Mouse (Mus musculus): ENCODE data around the gene Armh3. TPM values are rescaled to one million over a fixed set of nuclear protein-coding genes. Genes with fewer than 3 reads are reported as not detected.

Gene Armh3
- total RNA-seq, 1 experiment = 8.0 TPM

DNA sequence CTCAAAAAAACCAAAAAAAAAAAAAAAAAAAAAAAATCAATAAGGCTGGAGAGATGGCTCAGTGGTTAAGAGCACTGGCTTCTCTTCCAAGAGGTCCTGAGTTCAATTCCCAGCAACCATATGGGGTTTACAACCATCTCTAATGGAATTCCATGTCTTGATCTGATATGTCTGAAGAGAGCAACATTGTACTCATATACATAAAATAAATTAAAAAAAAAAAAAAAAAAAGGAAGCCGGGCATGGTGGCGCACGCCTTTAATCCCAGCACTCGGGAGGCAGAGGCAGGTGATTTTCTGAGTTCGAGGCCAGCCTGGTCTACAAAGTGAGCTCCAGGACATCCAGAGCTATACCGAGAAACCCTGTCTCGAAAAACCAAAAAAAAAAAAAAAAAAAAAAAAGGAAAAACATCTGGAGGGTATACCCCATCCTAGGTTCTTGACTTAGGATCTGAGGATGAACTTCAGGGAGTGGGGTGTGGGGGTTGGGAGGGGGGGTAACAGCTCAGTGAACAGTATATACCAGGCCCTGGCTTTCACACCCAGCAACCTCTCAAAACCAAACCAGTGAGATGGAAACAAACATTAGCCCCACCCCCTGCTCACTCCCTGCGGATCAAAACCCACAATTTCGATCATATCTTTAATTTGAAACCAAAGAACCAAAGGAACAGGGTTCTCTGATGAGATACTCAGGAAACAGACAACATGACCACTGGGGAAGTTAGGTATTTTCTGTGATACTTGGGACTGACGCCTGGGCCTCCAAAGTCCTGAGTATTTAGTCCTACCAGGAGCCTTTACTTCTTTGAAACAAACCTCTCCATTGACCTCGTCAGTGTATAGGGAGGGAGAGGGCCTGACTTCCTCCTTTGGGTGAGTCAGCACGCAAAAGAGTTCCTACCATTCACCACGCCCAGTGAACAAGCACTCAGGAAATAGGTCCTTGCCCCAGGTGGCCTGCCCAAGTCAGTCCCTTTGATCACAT is 208.1 kb downstream of the Armh3 start:
- TF ChIP-seq MAFK (IDR thresholded peaks at IDR 0.05; ENCODE audit: insufficient read depth, low read depth, low read length) = 0 out of 2 replicates have a peak, but pooled peaks have one; percentile 51
- no peak for TF ChIP-seq ZC3H11A (IDR thresholded peaks at IDR 0.05; ENCODE audit: borderline replicate concordance, low read depth, low read length)
- Histone ChIP-seq H3K4me1 (ENCODE audit: control insufficient read depth in 2 of 2, insufficient read depth in 2 of 2, low read length in 2 of 2, poor library complexity in 1 of 2) (peaks cover 2 to 10% of the 10 kb centered on the region in 2 experiments; a peak in 2 of 4 replicates), H3K4me3 (ENCODE audit: insufficient read depth in 1 of 2, low read depth in 1 of 2, low read length in 2 of 2, poor library complexity in 1 of 2, severe bottlenecking in 1 of 2) (no peak overlapping the region), H3K9me3 (ENCODE audit: control insufficient read depth, insufficient read depth, low read depth, low read length) (no peaks in the 10 kb centered on the region), H3K36me3 (ENCODE audit: control insufficient read depth, insufficient read depth, low read length, poor library complexity, severe bottlenecking) (no peaks in the 10 kb centered on the region), H3K9ac (ENCODE audit: insufficient read depth, low read depth, low read length, poor library complexity, severe bottlenecking) (no peak overlapping the region), H3K27ac (ENCODE audit: insufficient read depth, low read depth, low read length, poor library complexity, severe bottlenecking) (0 out of 2 replicates have a peak overlapping the region, but pooled peaks have one; percentile 18)
- in situ Hi-C loops (cut with MboI; ENCODE audit: low sequenced_read_pairs in 2 of 2, unreplicated experiment in 2 of 2) = no loop called here
- no peak for DNase-seq (ENCODE audit: low read depth, low spot score)

DNA sequence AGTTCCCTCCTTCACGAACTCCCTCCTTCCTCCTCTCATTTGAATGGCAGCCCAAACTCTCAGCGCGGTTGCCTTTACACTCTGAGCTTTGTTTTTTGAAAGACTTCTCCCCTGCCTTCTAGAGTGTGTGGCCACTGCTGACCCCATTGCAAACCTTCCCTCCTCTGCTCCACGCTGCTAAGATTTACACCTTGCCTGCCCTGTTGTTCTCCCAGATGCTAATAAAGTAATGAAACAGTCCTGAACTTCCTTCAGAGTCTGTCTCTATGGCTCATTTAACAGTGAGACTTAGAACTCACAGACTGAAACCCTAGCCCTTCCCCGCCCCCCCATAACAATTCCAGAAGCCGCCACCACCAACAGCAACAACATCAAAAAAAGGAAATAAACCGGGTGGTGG is 208.9 kb downstream of the Armh3 start:
- no peaks in the 10 kb centered on the region for H3K36me3 ChIP-seq (ENCODE audit: control insufficient read depth, insufficient read depth, low read length, poor library complexity, severe bottlenecking)
- TF ChIP-seq HCFC1 (IDR thresholded peaks at IDR 0.05; ENCODE audit: borderline replicate concordance, insufficient read depth, low read length) (no peak), MAFK (IDR thresholded peaks at IDR 0.05; ENCODE audit: insufficient read depth, low read depth, low read length) (no peak), ZC3H11A (IDR thresholded peaks at IDR 0.05; ENCODE audit: borderline replicate concordance, low read depth, low read length) (no peak), ZNF384 (IDR thresholded peaks at IDR 0.05; ENCODE audit: low read depth, low read length) (no peak), CHD2 (IDR thresholded peaks at IDR 0.05; ENCODE audit: low read depth, low read length) (no peak)
- no peak for DNase-seq (ENCODE audit: low read depth, low spot score)

DNA sequence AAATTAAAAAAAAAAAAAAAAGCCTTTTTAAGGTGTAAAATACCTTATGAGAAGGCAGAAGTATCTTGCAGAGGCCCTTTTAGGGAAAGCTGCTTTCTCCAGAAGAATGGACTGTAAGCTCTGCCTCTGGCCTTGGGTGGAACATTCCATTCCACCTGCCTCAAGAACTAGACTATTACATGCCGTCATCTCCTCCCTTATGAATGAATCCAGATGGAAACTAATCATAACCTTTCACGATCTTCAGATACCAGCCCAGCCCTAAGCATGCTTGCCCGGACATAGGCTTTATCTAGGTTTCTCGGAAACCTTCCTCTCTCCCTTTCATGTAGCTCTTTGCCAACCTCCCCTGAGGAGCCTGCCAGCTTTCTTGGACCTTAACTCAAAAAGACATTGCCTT is 210.0 kb downstream of the Armh3 start:
- TF ChIP-seq ZC3H11A (IDR thresholded peaks at IDR 0.05; ENCODE audit: borderline replicate concordance, low read depth, low read length) = no peak
- no peak for TF ChIP-seq MAFK (IDR thresholded peaks at IDR 0.05; ENCODE audit: insufficient read depth, low read depth, low read length)
- TF ChIP-seq HCFC1 (IDR thresholded peaks at IDR 0.05; ENCODE audit: borderline replicate concordance, insufficient read depth, low read length) = no peak
- TF ChIP-seq CHD2 (IDR thresholded peaks at IDR 0.05; ENCODE audit: low read depth, low read length) = no peak
- TF ChIP-seq ZNF384 (IDR thresholded peaks at IDR 0.05; ENCODE audit: low read depth, low read length) = no peak
- DNase-seq (ENCODE audit: low read depth, low spot score) = no peak
- in situ Hi-C loops (cut with MboI; ENCODE audit: low sequenced_read_pairs in 2 of 2, unreplicated experiment in 2 of 2) = no loop called here

More for the DNA sequence above, 208.9 kb downstream of the Armh3 start:
- Histone ChIP-seq H3K27ac (ENCODE audit: insufficient read depth, low read depth, low read length, poor library complexity, severe bottlenecking) (no peak overlapping the region), H3K4me1 (ENCODE audit: control insufficient read depth in 2 of 2, insufficient read depth in 2 of 2, low read length in 2 of 2, poor library complexity in 1 of 2) (peaks cover 2 to 10% of the 10 kb centered on the region in 2 experiments; a peak in 2 of 4 replicates), H3K9ac (ENCODE audit: insufficient read depth, low read depth, low read length, poor library complexity, severe bottlenecking) (no peak overlapping the region; the same call in 1 of the 2 replicates), H3K4me3 (ENCODE audit: insufficient read depth in 1 of 2, low read depth in 1 of 2, low read length in 2 of 2, poor library complexity in 1 of 2, severe bottlenecking in 1 of 2) (no peak overlapping the region), H3K9me3 (ENCODE audit: control insufficient read depth, insufficient read depth, low read depth, low read length) (no peaks in the 10 kb centered on the region)
- in situ Hi-C loops (cut with MboI; ENCODE audit: low sequenced_read_pairs in 2 of 2, unreplicated experiment in 2 of 2) = no loop called here

DNA sequence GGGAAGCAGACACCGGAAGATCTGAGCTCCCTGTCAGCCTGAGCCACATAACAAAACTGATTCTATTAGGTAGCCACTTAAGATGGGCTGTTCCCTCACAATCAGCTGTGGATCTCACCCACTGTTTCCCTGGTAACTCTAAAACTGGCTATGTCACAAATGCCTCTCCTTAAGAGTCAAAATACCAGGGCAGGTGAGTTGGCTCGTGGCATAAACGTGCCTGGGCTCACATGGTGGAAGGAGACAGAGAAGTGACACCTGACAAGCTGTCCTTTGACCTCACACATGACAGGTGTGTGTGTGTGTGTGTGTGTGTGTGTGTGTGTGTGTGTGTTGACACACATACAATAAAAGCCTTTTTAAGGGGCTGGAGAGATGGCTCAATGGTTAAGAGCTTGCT is 210.8 kb downstream of the Armh3 start:
- Histone ChIP-seq H3K27ac (ENCODE audit: insufficient read depth, low read depth, low read length, poor library complexity, severe bottlenecking) (no peak overlapping the region), H3K4me1 (ENCODE audit: control insufficient read depth in 2 of 2, insufficient read depth in 2 of 2, low read length in 2 of 2, poor library complexity in 1 of 2) (peaks cover 2 to 10% of the 10 kb centered on the region in 2 experiments; a peak in 2 of 4 replicates), H3K36me3 (ENCODE audit: control insufficient read depth, insufficient read depth, low read length, poor library complexity, severe bottlenecking) (no peaks in the 10 kb centered on the region), H3K9me3 (ENCODE audit: control insufficient read depth, insufficient read depth, low read depth, low read length) (no peaks in the 10 kb centered on the region), H3K9ac (ENCODE audit: insufficient read depth, low read depth, low read length, poor library complexity, severe bottlenecking) (no peak overlapping the region), H3K4me3 (ENCODE audit: insufficient read depth in 1 of 2, low read depth in 1 of 2, low read length in 2 of 2, poor library complexity in 1 of 2, severe bottlenecking in 1 of 2) (no peak overlapping the region)
- in situ Hi-C loops (cut with MboI; ENCODE audit: low sequenced_read_pairs in 2 of 2, unreplicated experiment in 2 of 2) = no loop called here
- DNase-seq (ENCODE audit: low read depth, low spot score) = no peak
- TF ChIP-seq ZC3H11A (IDR thresholded peaks at IDR 0.05; ENCODE audit: borderline replicate concordance, low read depth, low read length) (no peak), HCFC1 (IDR thresholded peaks at IDR 0.05; ENCODE audit: borderline replicate concordance, insufficient read depth, low read length) (no peak), ZNF384 (IDR thresholded peaks at IDR 0.05; ENCODE audit: low read depth, low read length) (no peak), CHD2 (IDR thresholded peaks at IDR 0.05; ENCODE audit: low read depth, low read length) (no peak), MAFK (IDR thresholded peaks at IDR 0.05; ENCODE audit: insufficient read depth, low read depth, low read length) (no peak)

More for the DNA sequence above, 210.0 kb downstream of the Armh3 start:
- Histone ChIP-seq H3K9me3 (ENCODE audit: control insufficient read depth, insufficient read depth, low read depth, low read length) (no peaks in the 10 kb centered on the region), H3K9ac (ENCODE audit: insufficient read depth, low read depth, low read length, poor library complexity, severe bottlenecking) (no peak overlapping the region), H3K27ac (ENCODE audit: insufficient read depth, low read depth, low read length, poor library complexity, severe bottlenecking) (no peak overlapping the region), H3K4me3 (ENCODE audit: insufficient read depth in 1 of 2, low read depth in 1 of 2, low read length in 2 of 2, poor library complexity in 1 of 2, severe bottlenecking in 1 of 2) (no peak overlapping the region), H3K36me3 (ENCODE audit: control insufficient read depth, insufficient read depth, low read length, poor library complexity, severe bottlenecking) (no peaks in the 10 kb centered on the region), H3K4me1 (ENCODE audit: control insufficient read depth in 2 of 2, insufficient read depth in 2 of 2, low read length in 2 of 2, poor library complexity in 1 of 2) (peaks cover 2 to 10% of the 10 kb centered on the region in 2 experiments; a peak in 2 of 4 replicates)
